8 mouse cellular contexts compared by ENCODE assay signal in the genomic region with DNA sequence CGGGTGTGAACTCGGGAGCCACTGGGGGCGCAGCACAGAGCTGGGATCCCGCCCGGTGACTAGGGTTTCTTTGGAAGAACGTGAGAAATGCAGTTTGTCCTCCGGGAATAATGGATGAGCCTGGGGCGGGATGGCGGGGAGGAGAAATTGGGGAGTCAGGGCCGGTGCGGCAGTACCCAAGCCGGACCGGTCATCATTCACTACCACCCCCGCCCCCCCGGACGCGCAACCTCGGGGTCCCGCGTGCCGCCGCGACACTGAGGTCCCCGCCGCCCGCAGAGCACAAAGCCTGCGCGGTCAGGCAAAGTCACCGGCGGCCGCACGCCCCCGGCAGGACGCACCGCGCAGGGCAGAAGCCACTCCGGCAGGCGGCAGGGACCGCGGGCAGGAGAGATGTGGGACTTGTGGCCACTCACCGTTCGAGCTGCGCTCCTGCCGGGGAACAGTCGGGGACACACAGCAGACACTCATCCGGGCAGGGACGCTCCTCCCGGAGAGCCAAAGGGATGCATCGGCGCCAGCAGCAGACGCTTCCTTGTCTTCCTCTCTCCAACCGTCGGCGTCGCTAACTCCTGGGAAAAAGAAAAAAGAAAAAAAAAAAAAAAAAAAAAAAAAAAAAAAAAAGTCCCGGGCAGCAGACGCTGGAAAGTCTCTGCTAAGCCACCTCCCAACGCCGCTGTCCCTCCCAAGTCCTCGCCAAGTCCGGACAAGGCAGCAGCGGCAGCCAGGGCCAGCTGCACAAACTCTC. TPM values are rescaled to one million over a fixed set of nuclear protein-coding genes. Genes with fewer than 3 reads are reported as not detected.
DNase-seq lines count a peak whose midpoint lies in the region; ATAC-seq lines count a peak whose summit lies in the region.

No protein-coding gene starts in this region.

- H3K27me3 ChIP-seq in embryonic facial prominence, embryonic 12.5 days = no peaks in the 10 kb centered on the region
- no peaks in the 10 kb centered on the region for H3K27me3 ChIP-seq in limb, embryonic 12.5 days
- H3K27me3 ChIP-seq in midbrain, embryonic 14.5 days (ENCODE audit: control insufficient read depth, insufficient read depth, low read length) = no peaks in the 10 kb centered on the region
- H3K27me3 ChIP-seq in stomach, embryonic 15.5 days (replicated peaks) = no peaks in the 10 kb centered on the region

- H3K4me2 ChIP-seq in embryonic facial prominence, embryonic 12.5 days (replicated peaks) = peak overlapping the region; percentile 78
- H3K4me2 ChIP-seq in limb, embryonic 12.5 days = peak overlapping the region; percentile 63
- H3K4me2 ChIP-seq in midbrain, embryonic 14.5 days (ENCODE audit: low read length) = peak overlapping the region; percentile 80
- peak overlapping the region; percentile 72 for H3K4me2 ChIP-seq in stomach, embryonic 15.5 days

- no peaks in the 10 kb centered on the region for H3K9me3 ChIP-seq in embryonic facial prominence, embryonic 12.5 days
- no peaks in the 10 kb centered on the region for H3K9me3 ChIP-seq in limb, embryonic 12.5 days
- no peaks in the 10 kb centered on the region for H3K9me3 ChIP-seq in midbrain, embryonic 14.5 days (ENCODE audit: control insufficient read depth, low read length)
- H3K9me3 ChIP-seq in stomach, embryonic 15.5 days = no peaks in the 10 kb centered on the region

- peak overlapping the region; percentile 79 for H3K9ac ChIP-seq in embryonic facial prominence, embryonic 12.5 days
- H3K9ac ChIP-seq in limb, embryonic 12.5 days (replicated peaks) = peak overlapping the region; percentile 87
- H3K9ac ChIP-seq in midbrain, embryonic 14.5 days (replicated peaks; ENCODE audit: low read length) = peak overlapping the region; percentile 86
- H3K9ac ChIP-seq in stomach, embryonic 15.5 days = peak overlapping the region; percentile 74

- no peaks in the 10 kb centered on the region for H3K36me3 ChIP-seq in embryonic facial prominence, embryonic 12.5 days
- H3K36me3 ChIP-seq in limb, embryonic 12.5 days = peaks cover 12% of the 10 kb centered on the region; the same call in 1 of the 2 replicates
- H3K36me3 ChIP-seq in midbrain, embryonic 14.5 days (ENCODE audit: control insufficient read depth, insufficient read depth, low read length) = no peaks in the 10 kb centered on the region
- H3K36me3 ChIP-seq in stomach, embryonic 15.5 days = no peaks in the 10 kb centered on the region

- under 1% methylated on average over 62 of the region's 62 CpGs for WGBS in embryonic facial prominence, embryonic 12.5 days
- WGBS in limb, embryonic 12.5 days = under 1% methylated on average over 61 of the region's 62 CpGs
- WGBS in midbrain, embryonic 14.5 days = under 1% methylated on average over 62 of the region's 62 CpGs
- under 1% methylated on average over 62 of the region's 62 CpGs for WGBS in stomach, embryonic 15.5 days

- peak overlapping the region; percentile 81 for H3K4me3 ChIP-seq in embryonic facial prominence, embryonic 12.5 days
- peak overlapping the region; percentile 83 for H3K4me3 ChIP-seq in limb, embryonic 12.5 days (replicated peaks)
- H3K4me3 ChIP-seq in midbrain, embryonic 14.5 days (replicated peaks; ENCODE audit: low read depth, low read length) = peak overlapping the region; percentile 79
- peak overlapping the region; percentile 82 for H3K4me3 ChIP-seq in stomach, embryonic 15.5 days (replicated peaks)

- peaks cover 6% of the 10 kb centered on the region; the same call in 1 of the 2 replicates for H3K4me1 ChIP-seq in embryonic facial prominence, embryonic 12.5 days
- peaks cover 20% of the 10 kb centered on the region; the same call in 1 of the 2 replicates for H3K4me1 ChIP-seq in limb, embryonic 12.5 days (replicated peaks)
- peaks cover 9% of the 10 kb centered on the region; the same call in 1 of the 2 replicates for H3K4me1 ChIP-seq in midbrain, embryonic 14.5 days (ENCODE audit: control insufficient read depth, insufficient read depth, low read length)
- H3K4me1 ChIP-seq in stomach, embryonic 15.5 days = peaks cover 4% of the 10 kb centered on the region; the same call in 1 of the 2 replicates

- peak overlapping the region; percentile 86 for H3K27ac ChIP-seq in embryonic facial prominence, embryonic 12.5 days
- peak overlapping the region; percentile 90 for H3K27ac ChIP-seq in limb, embryonic 12.5 days
- H3K27ac ChIP-seq in midbrain, embryonic 14.5 days (replicated peaks; ENCODE audit: low read depth, low read length) = peak overlapping the region; percentile 85
- H3K27ac ChIP-seq in stomach, embryonic 15.5 days = peak overlapping the region; percentile 94

- peak; percentile 86 for ATAC-seq in embryonic facial prominence, embryonic 12.5 days (ENCODE audit: insufficient number of reproducible peaks, insufficient read depth, low FRiP score, low TSS enrichment)
- peak; percentile 75 for ATAC-seq in limb, embryonic 12.5 days (ENCODE audit: insufficient number of reproducible peaks, insufficient read depth, low FRiP score, low TSS enrichment, low read depth)
- ATAC-seq in midbrain, embryonic 14.5 days (ENCODE audit: low FRiP score, low TSS enrichment) = peak; percentile 85
- peak; percentile 82 for ATAC-seq in stomach, embryonic 15.5 days (ENCODE audit: insufficient read depth, low FRiP score, low read depth)

- DNase-seq in thymus, postnatal 4 days = peak; percentile 19
- DNase-seq in thymus, postnatal 0 days (ENCODE audit: low spot score) = no peak
- peak; percentile 86 to 88 for DNase-seq in heart, adult 9 months (ENCODE audit: low spot score in 2 of 2)
- peak; percentile 77 for DNase-seq in kidney, adult 9 months
- DNase-seq in midbrain, embryonic 14.5 days = peak; percentile 86

RNA-seq across cellular contexts. Expression of gene Tspan12, which starts 0.5 kb away (rescaled TPM):
- polyA plus RNA-seq in thymus, postnatal 0 days (2015; fragmentation: Nextera tagmentation; extraction: Ambion mirVana) = 10.4 and 11.4 TPM in 2 replicates
- polyA plus RNA-seq in embryonic facial prominence, embryonic 12.5 days (2016; fragmentation: Nextera tagmentation; extraction: Ambion mirVana) = 38.9 and 42.1 TPM in 2 replicates
- polyA plus RNA-seq in limb, embryonic 12.5 days (2016; fragmentation: Nextera tagmentation; extraction: Ambion mirVana) = 39.0 and 40.6 TPM in 2 replicates
- 63.6 and 69.5 TPM in 2 replicates for polyA plus RNA-seq in midbrain, embryonic 14.5 days (2014; fragmentation: Nextera tagmentation; extraction: Ambion mirVana)
- polyA plus RNA-seq in stomach, embryonic 15.5 days (2015; fragmentation: Nextera tagmentation; extraction: Ambion mirVana) = 73.1 and 76.7 TPM in 2 replicates
